Mouse (Mus musculus) spleen, adult 2 months (tissue): ENCODE measurements at regions not wholly inside any gene's neighbourhood (a gene's known extent, or its start where the extent isn't known, plus 50 kb on each side); places are given as distances from the start of the nearest gene placed in this dataset.

ENCODE experiments used
- CTCF ChIP-seq: fragments of 200-500 bp; IDR thresholded peaks from 2 replicates; pipeline ENCODE4 v1.5.1; 2011; ENCODE audit warnings: mild to moderate bottlenecking, inconsistent platforms; ENCODE audit not compliant: insufficient read depth, insufficient read length, insufficient replicate concordance; ENCODE audit errors: extremely low read depth
- POLR2A ChIP-seq: fragments of 200-500 bp; IDR thresholded peaks from 2 replicates; pipeline ENCODE4 v1.6.1; 2011; ENCODE audit warnings: low read depth, low read length, inconsistent platforms

DNA sequence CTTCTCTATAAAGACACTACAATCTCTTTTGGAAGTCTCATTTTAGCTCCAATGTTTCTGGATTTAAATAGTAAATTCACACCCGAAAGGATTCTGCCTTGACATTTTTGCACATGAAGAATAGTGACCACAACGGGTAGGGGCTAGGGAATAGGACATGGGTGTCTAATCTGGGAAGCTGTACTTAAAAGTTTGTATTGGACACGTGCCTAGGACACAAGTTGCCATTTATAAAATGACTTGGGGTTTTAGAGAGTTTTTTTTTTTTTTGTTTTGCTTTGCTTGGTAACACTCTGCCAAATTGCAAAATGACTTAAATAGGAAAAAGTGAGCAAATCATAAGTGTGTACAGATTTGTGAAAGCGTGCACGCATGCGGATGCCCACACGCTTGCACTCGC lies 93.8 kb upstream of the Pkn2 start:
- no peak for TF ChIP-seq POLR2A
- no peak for TF ChIP-seq CTCF
